Mouse (Mus musculus) CH12.LX (cell line): ENCODE data around the gene Pik3c2b.

Experiments
- BHLHE40 ChIP-seq: IDR thresholded peaks from 2 replicates; pipeline ENCODE4 v1.6.1; 2011; ENCODE audit warnings: mild to moderate bottlenecking, low read depth, low read length, improper control_type of control experiment
- CTCF ChIP-seq, 2 experiments: IDR thresholded peaks in 1 of 2; conservative IDR thresholded peaks in 1 of 2; 2 replicates each; pipeline ENCODE4 v1.5.1; 2011 to 2012; ENCODE audit warnings: low read depth in 2 of 2, low read length in 2 of 2, improper control_type of control experiment in 1 of 2, inconsistent platforms in 1 of 2, mild to moderate bottlenecking in 1 of 2, moderate library complexity in 1 of 2
- EP300 ChIP-seq: IDR thresholded peaks from 2 replicates; pipeline ENCODE4 v1.6.1; 2011; ENCODE audit warnings: low read length, improper control_type of control experiment
- POLR2A ChIP-seq: IDR thresholded peaks from 2 replicates; pipeline ENCODE4 v1.6.1; 2011; ENCODE audit warnings: low read depth, mild to moderate bottlenecking, improper control_type of control experiment, low read length
- POLR2AphosphoS2 ChIP-seq: IDR thresholded peaks from 2 replicates; pipeline ENCODE4 v1.6.1; 2011; ENCODE audit warnings: low read depth, low read length, improper control_type of control experiment
- TBP ChIP-seq: conservative IDR thresholded peaks from 2 replicates; pipeline ENCODE4 v1.6.1; 2011; ENCODE audit warnings: low read depth, low read length, improper control_type of control experiment

- TF ChIP-seq POLR2A (peak; percentile 79), EP300 (peak; percentile 90), BHLHE40 (peak; percentile 82), POLR2AphosphoS2 (0 out of 2 replicates have a peak, but pooled peaks have one; percentile 47), CTCF (conservative IDR thresholded peaks at IDR 0.05 in 1 of 2, IDR thresholded peaks at IDR 0.05 in 1 of 2; ENCODE audit: low read depth in 2 of 2, low read length in 2 of 2) (no peak), TBP (peak; percentile 74)
These were observed 85.4 kb downstream of the Pik3c2b start, which contains the start of gene Ppp1r15b for GRCm38 (mm10) chr1:133130638-133131560.
